Mouse (Mus musculus) cortical plate, adult 2 months (tissue): ENCODE measurements around the gene Gp1ba.

ENCODE experiments used
- CTCF ChIP-seq: fragments of 200-500 bp; IDR thresholded peaks from 2 replicates; pipeline ENCODE4 v1.5.1; 2011; ENCODE audit warnings: mild to moderate bottlenecking, control low read depth, low read length; ENCODE audit not compliant: insufficient read depth; ENCODE audit errors: extremely low read depth
- POLR2A ChIP-seq: fragments of 200-500 bp; IDR thresholded peaks from 2 replicates; pipeline ENCODE4 v1.6.1; 2011; ENCODE audit warnings: mild to moderate bottlenecking, low read length, control low read depth; ENCODE audit not compliant: insufficient read depth; ENCODE audit errors: extremely low read depth

DNA sequence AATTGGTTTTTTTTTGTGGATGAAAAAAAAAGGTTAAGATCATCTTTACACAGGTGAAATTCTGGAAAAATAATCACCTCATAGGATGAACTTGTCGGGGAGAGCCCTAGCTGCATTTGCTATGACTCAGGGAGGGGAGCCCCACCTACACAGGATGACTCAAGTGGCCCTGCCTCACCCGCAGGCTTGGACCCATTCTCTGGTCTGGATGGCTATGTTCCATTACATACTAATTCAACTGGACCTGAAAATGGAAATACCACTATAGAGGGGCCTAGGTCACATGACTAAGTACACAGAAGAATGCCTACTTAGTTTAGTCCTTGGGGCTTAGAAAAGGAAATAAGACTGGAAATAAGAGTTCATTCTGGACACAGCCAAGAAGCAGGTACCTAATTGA, 12.5 kb downstream of the Gp1ba start:
- TF ChIP-seq CTCF (no peak), POLR2A (no peak)
